Mouse (Mus musculus) midbrain, embryonic 16.5 days (tissue): Measurements from ENCODE around the gene Stac2. TPM values are rescaled to one million over a fixed set of nuclear protein-coding genes. Genes with fewer than 3 reads are reported as not detected.

Experiments used
- ATAC-seq: fragments of 200-750 bp; cut with Nextera tagmentation; 2 replicates; pipeline ENCODE4 v1.8.0; 2017; ENCODE audit warnings: moderate TSS enrichment
- H3K27ac ChIP-seq: fragments of 300-500 bp; sonication (generic); 2 replicates; pipeline ENCODE4 v1.5.1; 2014; ENCODE audit warnings: mild to moderate bottlenecking, low read length, mixed read lengths
- H3K27me3 ChIP-seq: fragments of 300-500 bp; sonication (generic); 2 replicates; pipeline ENCODE4 v1.6.1; 2014; ENCODE audit warnings: low read depth, low read length, mixed read lengths; ENCODE audit not compliant: control insufficient read depth, insufficient read depth
- H3K36me3 ChIP-seq: fragments of 300-500 bp; sonication (generic); 2 replicates; pipeline ENCODE4 v1.6.1; 2014; ENCODE audit warnings: mild to moderate bottlenecking, low read length, moderate library complexity, mixed read lengths; ENCODE audit not compliant: control insufficient read depth, insufficient read depth
- H3K4me1 ChIP-seq: fragments of 300-500 bp; sonication (generic); 2 replicates; pipeline ENCODE4 v1.6.1; 2014; ENCODE audit warnings: mild to moderate bottlenecking, low read length, mixed read lengths; ENCODE audit not compliant: control insufficient read depth, insufficient read depth
- H3K4me2 ChIP-seq: fragments of 300-500 bp; sonication (generic); 2 replicates; pipeline ENCODE4 v1.6.1; 2014; ENCODE audit warnings: mild to moderate bottlenecking, low read length, mixed read lengths
- H3K4me3 ChIP-seq: fragments of 300-500 bp; sonication (generic); 2 replicates; pipeline ENCODE4 v1.5.1; 2014; ENCODE audit warnings: low read depth, mild to moderate bottlenecking, low read length, moderate library complexity, mixed read lengths
- H3K9ac ChIP-seq: fragments of 300-500 bp; sonication (generic); 2 replicates; pipeline ENCODE4 v1.6.1; 2014; ENCODE audit warnings: low read depth, low read length, mixed read lengths
- H3K9me3 ChIP-seq: fragments of 300-500 bp; sonication (generic); replicated peaks from 2 replicates; pipeline ENCODE4 v1.6.1; 2014; ENCODE audit warnings: mild to moderate bottlenecking, low read length, mixed read lengths; ENCODE audit not compliant: control insufficient read depth, poor library complexity, severe bottlenecking
- WGBS: fragments of 180-500 bp; shearing (Covaris S2); extraction: QIAGEN DNeasy Blood & Tissue Kit; methylation state at CpG from one replicate; pipeline ENCODE4 v1.1.7; 2014; 5-methylcytosine and 5-hydroxymethylcytosine counted together
- microRNA-seq: library from miRNA; unstranded; fragments of <30 nt; microRNA quantifications from one replicate; pipeline ENCODE4, GENCODE M21; 2017
- polyA plus RNA-seq: library from polyadenylated mRNA; unstranded; fragments of >200 nt; fragmentation: Nextera tagmentation; extraction: Ambion mirVana; gene quantifications from 2 replicates; pipeline ENCODE4 v1.2.1, GENCODE M21; 2015

Gene Stac2
- polyA plus RNA-seq, 1 experiment from 2014 or later = 4.0 TPM

DNA sequence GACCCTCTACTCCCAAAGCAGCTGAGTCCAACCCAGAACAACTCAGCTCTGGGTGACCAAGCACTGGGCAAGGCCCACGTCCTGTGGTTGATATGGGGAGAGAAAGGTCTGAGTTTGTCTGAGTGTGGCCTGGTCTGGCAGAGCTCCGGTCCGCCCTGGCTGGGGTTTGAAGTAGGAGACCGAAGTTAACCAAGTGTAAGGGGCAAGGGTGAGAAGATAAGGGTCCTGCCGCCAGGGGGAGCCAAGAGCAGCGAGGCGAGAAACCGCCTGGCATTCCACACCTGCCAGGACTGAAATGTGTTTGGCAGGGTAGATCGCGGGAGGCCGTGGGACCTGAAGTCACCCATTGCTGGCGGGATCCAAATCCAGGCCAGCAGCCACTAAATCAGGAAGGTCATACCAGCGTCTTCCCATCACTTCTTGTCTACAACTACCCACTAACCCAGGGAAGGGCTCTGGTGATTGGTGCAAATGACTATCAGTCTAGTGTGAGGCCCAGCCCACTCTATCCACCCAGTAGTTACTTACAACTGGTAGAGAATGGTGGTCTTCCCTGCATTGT lies 58.6 kb downstream of the Stac2 start:
- Histone ChIP-seq H3K9ac (peak overlapping the region; percentile 22; the same call in 1 of the 2 replicates), H3K4me3 (peak overlapping the region; percentile 40), H3K27ac (no peak overlapping the region), H3K27me3 (no peaks in the 10 kb centered on the region; the same call in 1 of the 2 replicates), H3K9me3 (no peaks in the 10 kb centered on the region), H3K4me2 (peak overlapping the region; percentile 84), H3K36me3 (no peaks in the 10 kb centered on the region), H3K4me1 (peaks cover 16% of the 10 kb centered on the region)
- WGBS = 6% methylated on average over 13 of the region's 13 CpGs
- 0 out of 2 replicates have a peak, but pooled peaks have one; percentile 26 for ATAC-seq

DNA sequence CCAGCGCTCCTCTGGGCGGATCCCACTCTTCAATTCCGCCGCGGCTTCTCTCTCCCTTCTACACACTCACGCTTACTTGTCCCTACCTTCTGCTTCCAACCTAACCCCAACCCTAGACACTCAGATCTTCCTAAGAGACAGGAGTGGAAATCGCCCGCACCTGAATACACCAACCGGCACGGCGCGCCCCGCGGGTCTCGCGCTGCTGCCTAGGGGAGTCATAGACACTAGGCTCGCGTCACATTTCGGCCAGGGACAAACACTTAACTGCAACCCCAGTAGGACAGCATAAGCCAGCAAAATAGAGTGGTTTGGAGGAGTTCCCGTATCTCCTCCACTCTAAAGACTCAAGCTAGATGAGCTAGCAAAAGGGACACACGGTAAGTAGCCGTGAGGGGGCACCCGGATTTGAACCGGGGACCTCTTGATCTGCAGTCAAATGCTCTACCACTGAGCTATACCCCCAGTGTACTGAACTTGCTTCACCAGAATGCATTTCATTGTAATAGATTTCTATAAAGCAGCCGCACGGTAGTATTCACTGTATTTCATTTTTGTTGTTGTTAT lies 64.6 kb downstream of the Stac2 start:
- H3K27ac ChIP-seq = peak overlapping the region; percentile 91
- under 1% methylated on average over 26 of the region's 26 CpGs for WGBS
- H3K4me2 ChIP-seq = peak overlapping the region; percentile 58
- peak overlapping the region; percentile 81 for H3K4me3 ChIP-seq
- peaks cover 10% of the 10 kb centered on the region for H3K27me3 ChIP-seq
- H3K4me1 ChIP-seq = peaks cover 18% of the 10 kb centered on the region
- H3K36me3 ChIP-seq = no peaks in the 10 kb centered on the region
- H3K9ac ChIP-seq = peak overlapping the region; percentile 75
- no peaks in the 10 kb centered on the region for H3K9me3 ChIP-seq
- ATAC-seq = peak; percentile 86

DNA sequence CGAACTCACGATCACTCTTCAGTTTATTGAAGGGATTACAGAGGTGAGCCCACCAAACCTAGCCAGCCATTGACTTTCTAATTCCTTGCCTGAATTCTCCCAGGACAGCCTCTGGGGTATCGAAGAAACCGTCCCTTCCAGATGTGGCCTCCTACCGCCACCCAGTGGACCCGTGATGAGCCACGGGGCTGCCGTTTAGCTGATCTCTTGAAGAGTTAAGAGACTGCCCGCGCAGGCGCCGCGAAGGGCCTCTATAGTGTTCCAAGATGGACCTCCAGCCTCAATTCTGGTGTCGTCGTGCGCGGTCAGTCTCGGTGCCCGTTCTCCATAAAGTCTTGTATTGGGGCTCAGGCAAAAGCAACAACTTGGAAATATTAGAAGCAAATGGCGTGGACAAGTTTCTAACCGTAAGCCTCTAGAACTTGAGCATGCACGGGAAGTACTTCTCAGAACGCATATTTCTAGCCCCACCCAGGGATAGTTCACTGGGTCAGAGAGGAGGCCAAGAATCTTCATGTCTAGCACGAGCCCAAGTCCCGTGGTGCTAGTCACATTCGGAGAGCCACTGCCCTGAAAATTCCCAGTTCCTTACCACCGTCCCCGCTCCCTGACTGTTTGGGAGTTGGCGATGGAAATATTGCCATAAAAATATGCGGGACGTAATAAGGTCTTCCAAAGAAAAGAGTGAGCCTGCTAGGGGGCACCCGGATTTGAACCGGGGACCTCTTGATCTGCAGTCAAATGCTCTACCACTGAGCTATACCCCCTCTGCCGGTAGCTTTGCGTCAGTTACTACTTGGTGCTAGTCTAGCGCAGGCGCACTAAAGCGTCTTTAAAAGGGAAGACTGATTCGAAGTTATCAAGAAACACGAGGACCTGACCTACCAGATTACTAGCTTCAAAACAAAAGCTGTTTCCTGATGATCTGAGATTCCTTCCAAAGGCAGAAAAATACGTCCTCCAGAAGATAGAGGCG lies 65.4 kb downstream of the Stac2 start:
- H3K9me3 ChIP-seq = no peaks in the 10 kb centered on the region
- peak; percentile 85 for ATAC-seq
- peak overlapping the region; percentile 58 for H3K4me2 ChIP-seq
- peak overlapping the region; percentile 75 for H3K9ac ChIP-seq
- H3K4me1 ChIP-seq = peaks cover 18% of the 10 kb centered on the region
- peaks cover 10% of the 10 kb centered on the region for H3K27me3 ChIP-seq
- no peaks in the 10 kb centered on the region for H3K36me3 ChIP-seq
- H3K27ac ChIP-seq = peak overlapping the region; percentile 91
- WGBS = under 1% methylated on average over 42 of the region's 42 CpGs
- peak overlapping the region; percentile 81 for H3K4me3 ChIP-seq

DNA sequence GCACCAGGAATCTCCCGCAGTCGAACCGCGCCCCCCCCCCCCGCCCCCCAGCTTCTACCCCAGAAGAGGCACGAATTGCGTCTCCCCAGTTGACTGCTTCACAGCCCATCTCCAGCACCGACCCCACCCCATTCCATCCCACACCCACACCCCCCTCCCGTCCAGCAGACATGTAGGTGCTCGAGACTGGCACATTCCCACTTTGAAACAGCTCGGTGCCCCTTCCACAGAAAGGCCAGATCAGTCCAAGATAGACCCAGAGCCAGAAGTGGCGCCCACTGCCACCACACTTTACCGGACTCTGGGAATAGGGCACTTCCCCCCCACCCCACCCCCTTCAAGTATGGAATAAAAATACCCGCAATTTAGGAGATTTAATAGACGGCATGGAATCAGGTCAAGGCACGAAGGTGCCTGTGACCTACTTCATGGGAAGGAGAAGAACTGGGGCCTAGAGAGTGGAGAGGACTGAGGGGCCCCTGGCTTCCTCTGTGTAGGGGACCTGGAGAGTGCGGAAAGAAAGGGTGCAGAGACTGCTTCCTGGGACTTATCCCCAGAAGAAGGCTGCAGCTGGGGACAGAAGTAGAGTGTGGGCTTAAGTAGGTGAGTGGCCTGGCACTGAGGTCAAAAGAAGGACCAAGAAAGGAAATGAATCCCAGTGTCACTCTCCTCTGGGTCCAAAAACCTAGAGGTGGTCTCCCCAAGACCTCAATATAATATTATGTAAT lies 66.4 kb downstream of the Stac2 start:
- Histone ChIP-seq H3K9ac (no peak overlapping the region; the same call in 1 of the 2 replicates), H3K4me1 (peaks cover 18% of the 10 kb centered on the region), H3K27me3 (peaks cover 10% of the 10 kb centered on the region), H3K4me3 (peak overlapping the region; percentile 81), H3K9me3 (no peaks in the 10 kb centered on the region), H3K36me3 (no peaks in the 10 kb centered on the region), H3K4me2 (peak overlapping the region; percentile 77), H3K27ac (no peak overlapping the region)
- no peak for ATAC-seq
- WGBS = 23% methylated on average over 17 of the region's 17 CpGs

Small RNAs within 50 kb of the gene (microRNA-seq; reads per million reads assigned to microRNA genes)
- gene Gm27597 = not detected

Other genes starting within 250 kb of the Stac2 start
- 36.7 and 43.8 TPM in 2 replicates for gene B230217C12Rik, start 212.7 kb downstream of the Stac2 start, polyA plus RNA-seq
- 0.56 and 0.78 TPM in 2 replicates for gene Fbxo47, start 169.3 kb downstream of the Stac2 start, polyA plus RNA-seq
- gene Plxdc1, start 67.0 kb downstream of the Stac2 start, polyA plus RNA-seq = 2.7 and 3.1 TPM in 2 replicates
- gene Arl5c, start 57.3 kb downstream of the Stac2 start, polyA plus RNA-seq = 6.3 and 8.4 TPM in 2 replicates
- gene Cacnb1, start 30.4 kb downstream of the Stac2 start, polyA plus RNA-seq = 73.2 and 77.6 TPM in 2 replicates
- gene Rpl19, start 26.8 kb downstream of the Stac2 start, polyA plus RNA-seq = 583 and 598 TPM in 2 replicates
- gene Fbxl20, start 96.9 kb upstream of the Stac2 start, polyA plus RNA-seq = 25.5 and 30.7 TPM in 2 replicates
- gene Med1, start 139.8 kb upstream of the Stac2 start, polyA plus RNA-seq = 53.0 and 62.5 TPM in 2 replicates
- gene Cdk12, start 149.6 kb upstream of the Stac2 start, polyA plus RNA-seq = 6.9 and 8.3 TPM in 2 replicates